Mouse (Mus musculus) 416B (cell line): ENCODE results near the gene Tent4b.

Experiments used
- DNase-seq: peaks from one replicate; pipeline ENCODE4 v3.0.0; 2011; ENCODE audit warnings: low read depth

Tent4b gene

GRCm38 (mm10) chr8:88279220-88279619 lies 80.2 kb downstream of the Tent4b start:
- DNase-seq: no peak

DNA sequence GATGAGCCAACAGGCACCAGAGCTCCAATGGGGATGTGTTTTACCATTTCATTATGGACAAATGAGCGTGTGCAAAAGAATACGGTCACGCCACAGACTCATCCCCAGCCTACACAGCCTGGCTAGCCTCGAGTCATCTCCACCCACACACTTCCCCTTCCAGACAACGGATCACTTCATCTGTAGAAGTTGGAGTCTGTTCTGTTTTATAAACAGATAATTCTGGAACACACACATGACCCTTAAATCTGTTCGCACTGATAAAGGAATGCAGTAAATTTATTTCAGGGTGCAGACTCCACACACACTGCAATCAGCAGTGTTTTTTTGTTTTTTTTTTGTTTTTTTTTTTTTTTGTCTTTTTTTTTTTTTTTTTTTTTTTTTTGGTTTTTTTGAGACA lies 80.7 kb downstream of the Tent4b start:
- DNase-seq: peak; percentile 83

- DNase-seq: peak; percentile 92
Measured at GRCm38 (mm10) chr8:88280904-88281303, 81.9 kb downstream of the Tent4b start.

- DNase-seq: peak; percentile 86
Measured at GRCm38 (mm10) chr8:88282684-88283083, 83.7 kb downstream of the Tent4b start.

DNA sequence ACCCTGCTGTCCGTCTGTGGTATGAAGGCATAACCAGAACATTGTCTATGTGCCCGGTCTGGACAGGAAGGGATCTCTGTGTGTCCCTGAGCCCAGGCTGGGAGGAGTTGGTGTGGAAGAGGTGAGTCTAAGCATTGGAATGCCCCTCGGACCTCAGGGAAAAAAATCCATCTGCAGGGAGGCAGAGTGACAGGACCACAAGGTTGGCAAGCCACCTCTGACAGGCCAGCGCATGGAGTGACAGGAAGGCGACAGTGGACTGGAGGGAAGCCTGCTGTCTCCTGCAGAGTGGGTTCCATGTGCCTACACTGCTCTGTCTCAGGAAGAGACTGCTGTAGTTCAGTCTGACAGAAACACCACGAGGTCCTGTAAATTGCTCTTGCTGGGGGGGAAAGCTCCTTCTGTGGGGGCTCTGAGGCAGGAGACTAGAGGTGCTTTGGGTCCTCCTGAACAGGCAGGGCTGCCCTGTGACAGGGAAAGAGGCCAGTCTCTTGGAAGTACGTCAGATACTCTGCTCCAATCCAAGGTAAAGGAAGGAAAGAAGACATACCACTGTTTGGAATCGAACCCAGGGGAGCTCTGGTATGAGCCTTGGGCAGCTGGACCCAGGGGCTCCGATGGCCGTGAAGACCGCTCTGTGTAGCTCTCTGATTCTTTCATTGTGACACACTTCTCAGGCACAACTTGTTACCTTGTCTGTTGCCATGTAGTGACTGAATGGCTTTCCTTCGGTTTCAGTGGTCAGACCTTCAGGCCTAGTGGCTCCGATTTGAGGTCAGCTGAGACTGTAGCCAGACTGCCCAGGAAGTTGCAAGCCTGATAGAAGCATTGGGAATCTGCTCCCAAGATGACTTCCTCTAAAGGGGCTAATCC lies 84.5 kb downstream of the Tent4b start:
- no peak for DNase-seq

DNA sequence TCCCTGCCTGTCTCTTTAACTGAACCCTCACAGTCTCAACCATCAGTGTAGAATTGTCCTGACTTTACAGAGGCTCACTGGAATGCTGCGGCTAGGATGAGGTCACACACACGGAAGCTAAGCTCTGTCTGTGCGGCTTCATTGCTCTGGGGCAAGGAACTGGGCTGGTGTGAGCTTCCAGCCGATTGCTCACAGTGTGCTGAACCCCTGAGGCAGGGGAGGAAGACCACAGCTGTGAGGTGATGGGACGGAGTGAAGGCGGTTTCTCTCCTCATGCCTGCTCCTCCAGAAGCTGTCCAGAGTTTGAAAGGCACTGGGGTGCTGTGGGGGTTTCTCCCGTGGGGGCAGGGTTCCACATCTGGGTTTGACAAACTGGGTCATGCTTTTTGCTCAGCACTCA lies 85.7 kb downstream of the Tent4b start:
- no peak for DNase-seq

DNA sequence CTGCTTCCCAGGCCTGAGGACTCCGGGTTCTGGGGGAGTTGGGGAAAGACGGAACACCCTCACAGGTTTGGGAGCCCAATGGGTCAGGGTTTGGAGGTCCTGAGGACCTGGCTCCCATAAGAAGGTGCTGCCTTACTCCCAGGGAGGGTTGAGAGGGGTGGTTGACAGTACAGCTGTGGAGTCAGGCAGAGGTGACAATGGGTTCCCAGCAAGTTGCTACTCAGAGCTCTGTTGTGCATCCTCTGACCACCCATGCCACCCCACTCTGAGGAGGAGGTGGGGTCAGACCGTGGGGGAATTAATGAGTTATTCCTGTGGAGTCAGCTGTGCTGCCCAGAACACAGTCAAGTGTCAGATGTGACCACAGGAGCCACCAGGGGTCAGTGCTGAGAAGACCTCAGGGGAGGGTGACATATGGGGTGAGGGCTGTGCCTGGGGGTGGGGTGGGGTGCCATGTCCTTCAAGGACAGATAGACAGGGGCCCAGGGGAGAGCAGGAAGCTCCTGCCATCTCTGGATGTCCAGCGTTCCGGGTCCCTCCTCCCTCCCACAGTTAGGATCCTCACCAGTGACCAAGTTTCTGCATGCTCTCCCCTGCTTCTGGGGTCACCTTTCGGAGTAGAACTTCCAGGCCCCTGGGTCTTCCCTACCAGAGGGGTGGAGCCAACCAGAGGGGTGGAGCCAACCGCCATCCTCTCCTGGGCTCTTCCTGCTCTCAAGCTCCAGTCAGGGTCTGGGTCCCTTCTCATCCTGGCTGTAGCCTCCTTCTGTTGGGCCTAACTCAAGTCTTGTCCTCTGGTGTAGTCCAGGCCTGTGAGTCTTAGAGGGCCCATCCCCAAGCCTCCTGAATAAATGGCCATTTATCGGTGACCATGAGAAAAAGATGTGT lies 86.7 kb downstream of the Tent4b start:
- peak; percentile 38 for DNase-seq

GRCm38 (mm10) chr8:88286421-88286960 lies 87.5 kb downstream of the Tent4b start:
- DNase-seq: no peak

GRCm38 (mm10) chr8:88288622-88289242 lies 89.7 kb downstream of the Tent4b start:
- DNase-seq: peak; percentile 89

DNA sequence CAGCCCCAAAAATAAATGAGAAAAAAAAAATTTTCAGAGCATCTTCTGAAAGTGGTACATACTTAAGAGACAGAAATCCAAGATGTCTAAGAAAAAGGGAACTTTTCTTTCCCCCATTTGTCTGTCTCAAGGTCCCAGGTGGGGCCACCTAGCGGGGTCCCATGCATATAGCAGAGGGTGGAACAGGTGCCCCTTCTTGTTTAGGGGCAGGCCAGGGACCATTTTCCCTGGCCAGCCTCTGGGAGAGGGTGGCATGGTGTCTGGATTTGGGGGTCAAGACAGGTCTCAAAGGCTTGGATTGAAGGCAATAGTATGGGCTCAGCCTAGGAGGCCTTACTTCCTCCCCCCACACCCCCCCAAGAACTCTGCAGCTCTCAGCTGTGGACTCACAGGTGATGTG lies 90.9 kb downstream of the Tent4b start:
- peak; percentile 51 for DNase-seq

DNA sequence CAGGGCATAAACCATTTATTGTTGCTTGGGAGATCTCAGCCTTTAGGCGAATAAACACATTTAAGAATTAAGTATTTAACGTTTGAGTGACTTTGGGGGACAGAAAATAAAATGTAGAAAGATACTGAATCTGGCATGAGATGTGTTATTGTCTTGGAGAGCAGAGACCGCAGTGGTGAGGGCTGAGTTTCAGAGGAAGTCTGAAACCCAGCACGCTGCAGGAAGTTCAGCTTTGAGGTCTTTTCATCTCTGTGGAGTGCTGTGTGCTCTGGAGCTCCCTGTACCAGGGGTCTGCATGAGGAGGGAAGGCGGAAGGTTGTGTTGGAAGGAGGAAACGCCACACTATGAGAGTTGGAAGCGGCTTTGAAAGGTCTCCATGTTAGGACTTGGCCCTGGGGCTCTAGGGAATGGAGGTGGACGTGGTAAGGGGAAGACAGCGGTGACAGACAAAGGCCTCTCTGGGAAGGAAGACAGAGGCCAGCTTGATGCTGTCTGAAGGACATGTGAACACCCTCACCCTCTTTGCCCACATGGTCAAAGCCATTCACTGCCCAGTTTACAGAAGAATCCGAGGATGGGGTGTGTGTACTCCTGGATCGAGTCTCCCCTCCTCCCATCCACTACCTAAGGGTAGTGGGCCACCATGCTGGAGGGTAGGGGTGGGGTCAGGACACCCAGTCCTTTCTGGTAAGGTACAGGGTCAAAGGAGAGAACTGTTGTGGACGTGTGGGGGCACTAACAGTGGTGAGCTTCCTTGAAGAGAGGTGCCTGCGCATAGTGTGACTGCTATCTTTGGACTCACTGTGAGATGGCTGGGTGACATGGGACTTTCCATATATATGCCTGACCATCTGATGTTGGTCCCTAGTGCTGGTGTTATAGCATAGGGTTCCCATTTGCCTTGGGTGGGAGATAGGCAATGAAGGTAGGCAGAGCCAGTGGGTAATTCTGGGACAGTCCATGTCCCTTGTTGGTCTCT lies 91.6 kb downstream of the Tent4b start:
- peak; percentile 51 for DNase-seq

DNA sequence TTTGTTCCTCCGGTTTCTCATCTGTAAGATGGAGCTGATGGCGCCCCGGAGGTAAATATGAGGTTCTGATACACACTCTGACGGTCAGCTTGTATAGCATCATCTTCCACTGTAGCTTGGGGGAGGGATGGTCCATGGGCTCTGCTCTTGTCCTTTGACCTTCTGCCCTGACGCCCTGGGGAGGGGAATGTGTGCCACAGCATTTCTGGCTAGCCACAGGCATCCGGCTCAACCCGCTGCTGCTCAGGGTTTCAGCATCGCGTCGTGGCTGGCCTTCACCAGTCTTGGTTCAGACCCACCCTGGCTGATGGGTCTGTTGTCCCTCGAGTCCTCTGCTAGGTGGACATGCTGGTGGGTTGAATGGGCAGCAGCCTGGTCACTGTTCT lies 92.3 kb downstream of the Tent4b start:
- no peak for DNase-seq

DNA sequence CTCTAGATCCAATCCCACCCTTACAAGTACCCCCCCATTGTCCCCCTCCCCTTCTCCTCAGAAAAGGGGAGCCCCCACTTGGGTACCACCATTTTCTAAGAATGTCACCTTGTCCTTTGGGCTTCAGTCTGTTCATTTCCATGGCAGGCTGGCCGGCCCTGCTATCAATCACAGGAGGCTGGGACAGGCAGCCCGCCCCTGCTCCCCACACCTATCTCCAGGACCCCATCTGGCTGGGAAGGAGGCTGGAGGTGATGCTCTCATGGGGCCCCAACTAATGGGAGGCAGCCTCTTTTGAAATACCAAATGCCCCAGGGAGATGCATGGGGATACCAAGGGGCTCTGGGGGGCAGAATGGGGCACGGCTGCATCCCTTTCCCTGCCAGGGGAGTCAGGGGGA lies 93.9 kb downstream of the Tent4b start:
- DNase-seq: no peak

- DNase-seq: peak; percentile 93
Measured at GRCm38 (mm10) chr8:88293590-88294356, 94.8 kb downstream of the Tent4b start.

DNA sequence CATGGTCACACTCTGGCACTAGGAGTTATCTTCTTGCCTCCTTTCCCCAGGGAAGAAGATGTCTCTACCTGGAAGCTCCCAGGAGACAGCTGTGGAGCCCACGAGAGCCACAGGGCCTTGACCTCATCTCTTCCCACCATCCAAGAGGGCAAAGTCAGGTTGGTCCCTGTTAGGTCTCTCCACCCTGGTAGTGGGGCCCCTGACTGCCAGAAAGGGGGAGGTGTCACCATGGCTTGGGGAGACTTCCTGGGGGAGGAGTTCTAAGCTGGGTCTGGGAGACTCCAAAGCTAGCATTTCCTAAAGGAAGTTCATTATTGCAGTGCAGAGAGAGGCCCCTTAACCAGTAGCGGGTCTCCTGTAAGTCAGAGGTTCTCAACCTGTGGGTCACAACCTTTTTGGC lies 96.0 kb downstream of the Tent4b start:
- no peak for DNase-seq

- DNase-seq: peak; percentile 47
Measured at GRCm38 (mm10) chr8:88297976-88298732, 99.1 kb downstream of the Tent4b start.

DNA sequence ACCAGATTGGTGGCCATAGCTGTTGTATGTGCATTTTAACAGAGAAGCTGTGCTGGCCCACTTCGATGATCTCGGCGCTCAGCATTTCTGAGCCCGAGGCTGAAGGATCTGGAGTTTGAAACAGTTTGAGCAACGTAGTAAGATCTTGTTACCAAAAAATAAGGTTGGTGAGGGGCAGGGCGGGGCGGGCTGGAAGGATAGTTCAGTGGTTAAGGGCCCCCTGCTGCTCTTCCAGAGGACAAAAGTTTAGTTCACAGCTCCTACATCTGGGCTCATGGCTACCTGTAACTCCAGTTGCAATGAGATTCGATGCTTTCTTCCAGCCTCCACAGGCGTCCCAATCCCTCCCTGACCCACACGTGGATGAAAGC lies 99.7 kb downstream of the Tent4b start:
- no peak for DNase-seq

- DNase-seq: peak; percentile 38
Measured at GRCm38 (mm10) chr8:88299907-88300603, 101.0 kb downstream of the Tent4b start.
